Mouse (Mus musculus): ENCODE measurements around the gene Jph4. TPM values are rescaled to one million over a fixed set of nuclear protein-coding genes. Genes with fewer than 3 reads are reported as not detected.

The Jph4 gene
- total RNA-seq, 1 experiment from 2014 or later, result 0.12 TPM

- ATAC-seq (ENCODE audit: extremely low read depth, insufficient number of reproducible peaks, low FRiP score, poor library complexity, severe bottlenecking), result no peak
Observed at GRCm38 (mm10) chr14:55076956-55077355, 39.8 kb downstream of the Jph4 start.

- no peak for ATAC-seq (ENCODE audit: extremely low read depth, insufficient number of reproducible peaks, low FRiP score, poor library complexity, severe bottlenecking)
Observed at GRCm38 (mm10) chr14:55076224-55076623, 40.5 kb downstream of the Jph4 start.

- no peak for ATAC-seq (ENCODE audit: extremely low read depth, insufficient number of reproducible peaks, low FRiP score, poor library complexity, severe bottlenecking)
Observed at GRCm38 (mm10) chr14:55074416-55074815, 42.3 kb downstream of the Jph4 start.

GRCm38 (mm10) chr14:55071756-55072155, 45.0 kb downstream of the Jph4 start:
- no peak for ATAC-seq (ENCODE audit: extremely low read depth, insufficient number of reproducible peaks, low FRiP score, poor library complexity, severe bottlenecking)

GRCm38 (mm10) chr14:55066042-55066441, 50.7 kb downstream of the Jph4 start:
- no peak for ATAC-seq (ENCODE audit: extremely low read depth, insufficient number of reproducible peaks, low FRiP score, poor library complexity, severe bottlenecking)

- ATAC-seq (ENCODE audit: extremely low read depth, insufficient number of reproducible peaks, low FRiP score, poor library complexity, severe bottlenecking), result no peak
Observed at GRCm38 (mm10) chr14:55065391-55065790, 51.3 kb downstream of the Jph4 start.

GRCm38 (mm10) chr14:55064481-55065370, 52.0 kb downstream of the Jph4 start:
- ATAC-seq (ENCODE audit: extremely low read depth, insufficient number of reproducible peaks, low FRiP score, poor library complexity, severe bottlenecking), result no peak

- ATAC-seq (ENCODE audit: extremely low read depth, insufficient number of reproducible peaks, low FRiP score, poor library complexity, severe bottlenecking), result no peak
Observed at GRCm38 (mm10) chr14:55063581-55064381, 53.0 kb downstream of the Jph4 start.

GRCm38 (mm10) chr14:55063117-55063516, 53.6 kb downstream of the Jph4 start:
- no peak for ATAC-seq (ENCODE audit: extremely low read depth, insufficient number of reproducible peaks, low FRiP score, poor library complexity, severe bottlenecking)

GRCm38 (mm10) chr14:55062626-55063025, 54.1 kb downstream of the Jph4 start:
- no peak for ATAC-seq (ENCODE audit: extremely low read depth, insufficient number of reproducible peaks, low FRiP score, poor library complexity, severe bottlenecking)

- no peak for ATAC-seq (ENCODE audit: extremely low read depth, insufficient number of reproducible peaks, low FRiP score, poor library complexity, severe bottlenecking)
Observed at GRCm38 (mm10) chr14:55061845-55062244, 54.9 kb downstream of the Jph4 start.

- no peak for ATAC-seq (ENCODE audit: extremely low read depth, insufficient number of reproducible peaks, low FRiP score, poor library complexity, severe bottlenecking)
Observed at GRCm38 (mm10) chr14:55059931-55060330, 56.8 kb downstream of the Jph4 start.

GRCm38 (mm10) chr14:55059009-55059408, 57.7 kb downstream of the Jph4 start:
- ATAC-seq (ENCODE audit: extremely low read depth, insufficient number of reproducible peaks, low FRiP score, poor library complexity, severe bottlenecking), result no peak

Other genes with a start within 250 kb of the Jph4 start
- gene Homez, start 246.0 kb downstream of the Jph4 start, total RNA-seq (2017), result 9.2 and 9.7 TPM in 2 replicates
- gene Ppp1r3e, start 239.4 kb downstream of the Jph4 start, total RNA-seq (2017), result 0.47 TPM in 1 of 2 replicates, not detected in the other
- 3.6 and 6.6 TPM in 2 replicates for gene Bcl2l2, start 233.6 kb downstream of the Jph4 start, total RNA-seq (2017)
- gene Gm20521, start 233.5 kb downstream of the Jph4 start, total RNA-seq (2017), result not detected in 2 replicates
- gene Pabpn1, start 224.4 kb downstream of the Jph4 start, total RNA-seq (2017), result 198 and 209 TPM in 2 replicates
- 0.25 and 0.47 TPM in 2 replicates for gene Slc22a17, start 203.8 kb downstream of the Jph4 start, total RNA-seq (2017)
- gene Efs, start 190.8 kb downstream of the Jph4 start, total RNA-seq (2017), result not detected in 2 replicates
- gene Il25, start 184.2 kb downstream of the Jph4 start, total RNA-seq (2017), result not detected in 2 replicates
- not detected in 2 replicates for gene Cmtm5, start 180.7 kb downstream of the Jph4 start, total RNA-seq (2017)
- not detected in 2 replicates for gene Myh6, start 150.0 kb downstream of the Jph4 start, total RNA-seq (2017)
- gene Gm17428, start 140.0 kb downstream of the Jph4 start, total RNA-seq (2017), result not detected in 2 replicates
- gene Myh7, start 122.3 kb downstream of the Jph4 start, total RNA-seq (2017), result not detected in 2 replicates
- 58.9 and 73.5 TPM in 2 replicates for gene Ngdn, start 101.5 kb downstream of the Jph4 start, total RNA-seq (2017)
- 7.2 and 7.8 TPM in 2 replicates for gene Zfhx2, start 24.6 kb downstream of the Jph4 start, total RNA-seq (2017)
- gene Thtpa, start 22.2 kb downstream of the Jph4 start, total RNA-seq (2017), result 5.2 TPM in 2 replicates
- gene Ap1g2, start 10.3 kb downstream of the Jph4 start, total RNA-seq (2017), result 48.5 TPM in 2 replicates
- not detected in 2 replicates for gene Dhrs2, start 105.1 kb upstream of the Jph4 start, total RNA-seq (2017)

All from neutrophil, adult 5-6 weeks (primary cell).